Mouse (Mus musculus) gastrocnemius, adult 18-20 months (tissue): Measurements from ENCODE around the gene Ubl4b. TPM values are rescaled to one million over a fixed set of nuclear protein-coding genes. Genes with fewer than 3 reads are reported as not detected.

Experiments used
- DNase-seq: peaks from one replicate; pipeline ENCODE4 v3.0.0; 2021; ENCODE audit warnings: low spot score
- total RNA-seq, 2 experiments: library from RNA; stranded (reverse); gene quantifications; 2 replicates each; pipeline ENCODE4 v1.2.3; 2021

Ubl4b gene
- total RNA-seq, 2 experiments from 2014 or later: not detected

- DNase-seq: no peak
These were observed 30.3 kb downstream of the Ubl4b start for GRCm38 (mm10) chr3:107524547-107524946.

- DNase-seq: no peak
These were observed 33.9 kb downstream of the Ubl4b start for GRCm38 (mm10) chr3:107520931-107521330.

GRCm38 (mm10) chr3:107517631-107518108 lies 37.2 kb downstream of the Ubl4b start, which contains the start of gene Slc6a17:
Slc6a17 (minus strand) TSS chr3:107518018.
- peak; percentile 6 for DNase-seq

GRCm38 (mm10) chr3:107516776-107517630 lies 37.9 kb downstream of the Ubl4b start:
- no peak for DNase-seq

GRCm38 (mm10) chr3:107515989-107516388 lies 38.9 kb downstream of the Ubl4b start:
- no peak for DNase-seq

- no peak for DNase-seq
These were observed 43.5 kb downstream of the Ubl4b start for GRCm38 (mm10) chr3:107511416-107511815.

- no peak for DNase-seq
These were observed 46.2 kb downstream of the Ubl4b start for GRCm38 (mm10) chr3:107508696-107509095.

- no peak for DNase-seq
These were observed 46.9 kb downstream of the Ubl4b start for GRCm38 (mm10) chr3:107507966-107508365.

GRCm38 (mm10) chr3:107506531-107506930 lies 48.3 kb downstream of the Ubl4b start:
- DNase-seq: no peak

- no peak for DNase-seq
These were observed 49.2 kb downstream of the Ubl4b start for GRCm38 (mm10) chr3:107505464-107506367.

GRCm38 (mm10) chr3:107504542-107504941 lies 50.3 kb downstream of the Ubl4b start:
- no peak for DNase-seq

GRCm38 (mm10) chr3:107503716-107504115 lies 51.2 kb downstream of the Ubl4b start:
- no peak for DNase-seq

Other genes starting within 250 kb of the Ubl4b start
- 10 to 100 TPM; 21.3 to 23.5 TPM for gene Rbm15, start 221.4 kb downstream of the Ubl4b start, total RNA-seq
- gene Kcnc4, start 95.5 kb downstream of the Ubl4b start, total RNA-seq: 10 to 100 TPM; 53.1 to 95.8 TPM
- 1 to 10 TPM; 1.0 to 2.3 TPM for gene Slc6a17, start 37.1 kb downstream of the Ubl4b start, total RNA-seq
- not detected for gene Alx3, start 40.0 kb upstream of the Ubl4b start, total RNA-seq
- gene Gm10961, start 76.2 kb upstream of the Ubl4b start, total RNA-seq: not detected
- gene Strip1, start 76.6 kb upstream of the Ubl4b start, total RNA-seq: 10 to 100 TPM; 15.1 to 17.9 TPM
- gene Ahcyl1, start 141.5 kb upstream of the Ubl4b start, total RNA-seq: 10 to 100 TPM; 25.0 to 30.9 TPM
- gene Csf1, start 205.4 kb upstream of the Ubl4b start, total RNA-seq: 1 to 10 TPM; 6.6 to 8.4 TPM